Mouse (Mus musculus) hindbrain, embryonic 16.5 days (tissue): ENCODE results near the gene Vmn1r205. TPM values are rescaled to one million over a fixed set of nuclear protein-coding genes. Genes with fewer than 3 reads are reported as not detected.
"Not testable (repeated sequence)": the region's sequence is repeated elsewhere in the genome, so short reads cannot be mapped to it uniquely, and the experiment has no call there.

Experiments
- ATAC-seq: fragments of 200-750 bp; cut with Nextera tagmentation; 2 replicates; pipeline ENCODE4 v1.8.0; 2017; ENCODE audit warnings: moderate TSS enrichment, moderate library complexity
- H3K27ac ChIP-seq: fragments of 300-500 bp; sonication (generic); 2 replicates; pipeline ENCODE4 v1.5.1; 2014; ENCODE audit warnings: low read depth, mild to moderate bottlenecking, control low read depth, low read length, moderate library complexity
- H3K27me3 ChIP-seq: fragments of 300-500 bp; sonication (generic); replicated peaks from 2 replicates; pipeline ENCODE4 v1.6.1; 2014; ENCODE audit warnings: low read length; ENCODE audit not compliant: control insufficient read depth, insufficient read depth
- H3K36me3 ChIP-seq: fragments of 300-500 bp; sonication (generic); 2 replicates; pipeline ENCODE4 v1.6.1; 2014; ENCODE audit warnings: mild to moderate bottlenecking, low read length, moderate library complexity, mixed read lengths; ENCODE audit not compliant: control insufficient read depth, insufficient read depth
- H3K4me1 ChIP-seq: fragments of 300-500 bp; sonication (generic); 2 replicates; pipeline ENCODE4 v1.6.1; 2014; ENCODE audit warnings: low read depth, low read length; ENCODE audit not compliant: control insufficient read depth, insufficient read depth
- H3K4me2 ChIP-seq: fragments of 300-500 bp; sonication (generic); 2 replicates; pipeline ENCODE4 v1.6.1; 2014; ENCODE audit warnings: mild to moderate bottlenecking, low read length, control low read depth, moderate library complexity
- H3K4me3 ChIP-seq: fragments of 300-500 bp; sonication (generic); 2 replicates; pipeline ENCODE4 v1.5.1; 2014; ENCODE audit warnings: mild to moderate bottlenecking, low read length, control low read depth, moderate library complexity
- H3K9ac ChIP-seq: fragments of 300-500 bp; sonication (generic); 2 replicates; pipeline ENCODE4 v1.6.1; 2014; ENCODE audit warnings: low read depth, mild to moderate bottlenecking, control low read depth, low read length, moderate library complexity
- H3K9me3 ChIP-seq: fragments of 300-500 bp; sonication (generic); 2 replicates; pipeline ENCODE4 v1.6.1; 2014; ENCODE audit warnings: mild to moderate bottlenecking, low read length, moderate library complexity; ENCODE audit not compliant: control insufficient read depth
- WGBS: fragments of 180-500 bp; shearing (Covaris S2); extraction: QIAGEN DNeasy Blood & Tissue Kit; methylation state at CpG from one replicate; pipeline ENCODE4 v1.1.7; 2014; 5-methylcytosine and 5-hydroxymethylcytosine counted together
- polyA plus RNA-seq: library from polyadenylated mRNA; unstranded; fragments of >200 nt; fragmentation: Nextera tagmentation; extraction: Ambion mirVana; gene quantifications from 2 replicates; pipeline ENCODE4 v1.2.1, GENCODE M21; 2015

Gene Vmn1r205
- polyA plus RNA-seq, result not detected in 2 replicates

DNA sequence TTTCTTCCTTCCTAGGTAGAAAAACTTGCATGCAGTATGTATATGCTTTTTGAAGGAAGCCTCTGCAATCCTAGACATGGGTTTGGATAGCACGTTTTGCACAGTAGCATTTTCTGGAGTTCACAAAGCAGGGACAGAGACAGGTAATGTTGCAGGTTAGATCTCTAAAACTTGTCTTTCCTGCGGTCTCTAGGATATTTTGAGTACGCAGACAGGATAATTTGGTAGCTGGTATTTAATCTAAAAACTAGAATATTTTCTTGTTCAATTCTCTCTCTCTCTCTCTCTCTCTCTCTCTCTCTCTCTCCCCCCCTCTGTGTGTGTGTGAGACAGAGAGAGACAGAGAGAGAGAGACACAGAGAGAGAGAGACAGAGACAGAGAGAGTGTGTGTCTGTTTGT, at the start of gene Vmn1r205:
Vmn1r205 (minus strand) TSS at position 101 of the 400 bp plus-strand sequence.
- WGBS, result 92% methylated on average over 3 of the region's 3 CpGs
- H3K36me3 ChIP-seq, result no peaks in the 10 kb centered on the region
- H3K4me2 ChIP-seq, result no peak within 1 kb of the TSS
- H3K4me1 ChIP-seq, result no peaks in the 10 kb centered on the region
- H3K9ac ChIP-seq, result no peak within 1 kb of the TSS
- no peaks in the 10 kb centered on the region for H3K9me3 ChIP-seq
- no peaks in the 10 kb centered on the region for H3K27me3 ChIP-seq
- H3K27ac ChIP-seq, result no peak within 1 kb of the TSS
- ATAC-seq, result no peak
- H3K4me3 ChIP-seq, result no peak within 1 kb of the TSS

- H3K4me2 ChIP-seq, H3K4me1 ChIP-seq, H3K27ac ChIP-seq, H3K4me3 ChIP-seq, H3K9ac ChIP-seq, H3K27me3 ChIP-seq, ATAC-seq, H3K9me3 ChIP-seq, H3K36me3 ChIP-seq: not testable (repeated sequence)
These were observed 31.4 kb upstream of the Vmn1r205 start, which contains the start of gene Vmn1r206 for GRCm38 (mm10) chr13:22624151-22624550. Vmn1r206 (minus strand) TSS chr13:22624251.

- not testable (repeated sequence) for ATAC-seq, H3K9ac ChIP-seq, H3K4me2 ChIP-seq, H3K27me3 ChIP-seq, H3K9me3 ChIP-seq, H3K27ac ChIP-seq, H3K4me1 ChIP-seq, H3K36me3 ChIP-seq, H3K4me3 ChIP-seq
- 88% methylated on average over 13 of the region's 14 CpGs for WGBS
These were observed 9.5 kb downstream of the Vmn1r205 start for GRCm38 (mm10) chr13:22583336-22583735.

DNA sequence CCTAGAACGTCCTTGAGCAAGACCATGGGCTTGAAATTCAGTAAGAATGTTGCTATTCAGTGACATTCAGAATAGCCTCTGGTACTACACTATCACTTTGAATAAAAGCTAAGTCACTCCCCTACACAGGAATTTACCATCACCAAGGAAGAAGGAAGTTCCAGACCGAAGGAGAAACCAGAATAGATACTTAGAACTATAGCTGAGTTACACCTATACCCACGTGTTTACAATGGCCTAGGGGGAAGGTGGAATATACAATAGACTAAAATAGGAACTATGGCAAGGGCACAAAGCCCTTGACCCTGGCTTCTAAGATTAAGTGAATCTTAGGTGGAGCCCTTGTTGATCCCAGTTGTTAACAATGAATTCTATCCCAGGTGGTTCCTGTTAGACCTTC, 17.9 kb downstream of the Vmn1r205 start:
- ATAC-seq, H3K9me3 ChIP-seq, H3K36me3 ChIP-seq, H3K9ac ChIP-seq, H3K4me2 ChIP-seq, H3K27ac ChIP-seq, H3K4me1 ChIP-seq, H3K4me3 ChIP-seq, H3K27me3 ChIP-seq: not testable (repeated sequence)
- 83% methylated on average over 3 of the region's 3 CpGs for WGBS

- not testable (repeated sequence) for H3K9me3 ChIP-seq, H3K4me2 ChIP-seq, H3K27me3 ChIP-seq, ATAC-seq, H3K9ac ChIP-seq, H3K36me3 ChIP-seq, H3K4me3 ChIP-seq, H3K27ac ChIP-seq, H3K4me1 ChIP-seq
- WGBS, result 68% methylated on average over 1 of the region's 1 CpGs
These were observed 39.9 kb downstream of the Vmn1r205 start, which contains the start of gene Vmn1r204 for GRCm38 (mm10) chr13:22552898-22553297. Vmn1r204 (plus strand) TSS chr13:22553198.

Other genes starting within 250 kb of the Vmn1r205 start
- not detected in 2 replicates for gene Vmn1r198, start 242.6 kb downstream of the Vmn1r205 start, polyA plus RNA-seq
- gene Vmn1r199, start 213.2 kb downstream of the Vmn1r205 start, polyA plus RNA-seq, result not detected in 2 replicates
- 0.10 TPM in 1 of 2 replicates, not detected in the other for gene Vmn1r200, start 202.6 kb downstream of the Vmn1r205 start, polyA plus RNA-seq
- not detected in 2 replicates for gene Vmn1r201, start 121.1 kb downstream of the Vmn1r205 start, polyA plus RNA-seq
- 0.03 TPM in 1 of 2 replicates, not detected in the other for gene Vmn1r202, start 87.6 kb downstream of the Vmn1r205 start, polyA plus RNA-seq
- gene Vmn1r203, start 74.9 kb downstream of the Vmn1r205 start, polyA plus RNA-seq, result not detected in 2 replicates
- gene Vmn1r204, start 39.8 kb downstream of the Vmn1r205 start, polyA plus RNA-seq, result not detected in 2 replicates
- gene Vmn1r206, start 31.3 kb upstream of the Vmn1r205 start, polyA plus RNA-seq, result not detected in 2 replicates
- gene Vmn1r207-ps, start 136.6 kb upstream of the Vmn1r205 start, polyA plus RNA-seq, result not detected in 2 replicates
- not detected in 2 replicates for gene Vmn1r208, start 184.4 kb upstream of the Vmn1r205 start, polyA plus RNA-seq
- not detected in 2 replicates for gene Vmn1r209, start 216.7 kb upstream of the Vmn1r205 start, polyA plus RNA-seq
- not detected in 2 replicates for gene Vmn1r210, start 238.3 kb upstream of the Vmn1r205 start, polyA plus RNA-seq